Mouse (Mus musculus): Measurements from ENCODE around the gene Mlip. TPM values are rescaled to one million over a fixed set of nuclear protein-coding genes. Genes with fewer than 3 reads are reported as not detected.

Gene Mlip
- polyA plus RNA-seq, 1 experiment from 2014 or later = 1.3 TPM

DNA sequence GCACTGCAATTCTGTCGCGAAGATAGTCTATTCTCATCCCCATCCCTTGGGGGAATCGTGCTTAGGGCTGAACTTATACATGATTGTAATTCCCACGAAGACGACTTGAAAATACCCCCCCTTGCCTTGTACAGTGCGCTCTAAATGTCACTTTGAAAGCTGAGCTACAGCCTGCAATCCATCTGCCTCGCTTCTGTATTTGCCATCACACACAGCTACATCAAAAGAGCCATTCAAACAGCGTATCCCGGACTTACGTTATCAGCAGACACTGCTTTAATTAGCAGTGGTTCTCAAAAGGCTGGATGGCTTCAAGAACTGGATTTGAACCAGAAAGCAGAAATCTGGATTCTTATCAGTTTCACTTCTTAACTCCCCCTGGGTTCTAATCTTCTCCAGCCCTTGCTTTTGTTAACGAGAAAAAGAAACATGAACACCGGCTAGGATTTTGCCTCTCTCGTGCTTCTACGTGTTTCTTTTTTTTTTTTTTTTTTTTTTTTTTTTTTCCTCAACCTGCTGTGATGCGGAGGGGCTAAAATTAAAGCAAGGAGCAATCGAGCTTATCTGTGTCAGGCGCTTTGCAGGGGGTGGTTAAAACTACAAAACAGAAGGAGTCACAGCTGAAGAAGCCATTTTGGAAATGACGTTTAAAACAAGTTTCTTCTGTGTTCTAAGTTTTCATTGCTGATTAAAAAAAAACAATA is 12.5 kb downstream of the Mlip start:
- H3K36me3 ChIP-seq = no peaks in the 10 kb centered on the region
- WGBS = 22% methylated on average over 18 of the region's 18 CpGs
- no peaks in the 10 kb centered on the region for H3K27me3 ChIP-seq
- no peaks in the 10 kb centered on the region for H3K9me3 ChIP-seq
- no peak for ATAC-seq (ENCODE audit: insufficient number of reproducible peaks, low FRiP score, low TSS enrichment, low read depth)
- H3K4me3 ChIP-seq = peak overlapping the region; percentile 25
- peaks cover 6% of the 10 kb centered on the region for H3K4me1 ChIP-seq
- peak overlapping the region; percentile 37 for H3K4me2 ChIP-seq
- no peak overlapping the region for H3K9ac ChIP-seq
- no peak overlapping the region for H3K27ac ChIP-seq

DNA sequence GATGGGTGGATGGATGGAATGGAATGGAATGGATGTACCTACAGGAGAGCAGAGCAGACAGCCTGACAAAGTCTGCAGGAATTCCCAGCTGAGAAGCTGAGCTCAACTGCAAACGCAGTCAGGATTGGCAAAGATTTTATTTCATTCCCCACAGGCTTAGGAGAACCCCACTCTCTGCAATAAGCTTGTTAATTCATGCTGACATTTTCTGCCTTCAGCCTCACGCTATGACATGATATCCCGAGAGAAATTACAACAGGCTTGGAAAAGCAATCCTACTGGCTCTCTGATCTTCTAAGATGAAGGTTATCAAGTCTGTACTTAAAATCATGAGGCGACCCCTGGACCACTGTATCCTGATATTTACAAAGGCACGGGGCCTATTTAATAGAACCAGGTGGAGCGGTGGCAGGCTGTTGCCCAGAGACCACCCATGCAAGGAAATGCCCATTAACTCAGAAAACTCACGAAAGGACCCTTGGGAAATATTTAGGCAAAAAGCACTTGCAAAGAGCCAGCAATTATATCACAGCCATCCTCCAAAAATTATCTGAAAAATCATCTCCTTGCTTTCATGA is 13.1 kb downstream of the Mlip start:
- 23% methylated on average over 7 of the region's 7 CpGs for WGBS
- no peak overlapping the region for H3K27ac ChIP-seq
- ATAC-seq (ENCODE audit: insufficient number of reproducible peaks, low FRiP score, low TSS enrichment, low read depth) = no peak
- H3K9ac ChIP-seq = no peak overlapping the region
- H3K36me3 ChIP-seq = no peaks in the 10 kb centered on the region
- peaks cover 6% of the 10 kb centered on the region for H3K4me1 ChIP-seq
- no peaks in the 10 kb centered on the region for H3K27me3 ChIP-seq
- peak overlapping the region; percentile 25 for H3K4me3 ChIP-seq
- no peaks in the 10 kb centered on the region for H3K9me3 ChIP-seq
- peak overlapping the region; percentile 37; the same call in 1 of the 2 replicates for H3K4me2 ChIP-seq

DNA sequence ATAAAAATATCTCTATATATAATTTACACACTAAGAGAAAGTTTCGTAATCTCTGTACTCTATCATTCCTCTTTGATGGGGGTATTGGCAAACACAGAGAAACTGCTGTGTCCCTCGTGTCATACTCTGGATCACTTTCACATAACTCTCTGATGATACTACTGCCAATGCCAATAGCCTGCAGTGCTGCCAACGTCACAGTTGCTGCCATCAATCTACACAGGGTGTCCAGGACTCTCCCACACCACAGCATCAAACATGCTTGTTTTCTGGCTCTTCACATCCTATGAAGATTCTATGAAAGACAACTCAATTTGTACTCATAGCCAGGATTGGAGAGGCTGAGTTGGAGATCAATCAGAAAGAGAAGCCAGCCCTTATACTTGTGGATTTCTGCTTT is 17.4 kb downstream of the Mlip start:
- Histone ChIP-seq H3K9ac (no peak overlapping the region), H3K36me3 (no peaks in the 10 kb centered on the region), H3K4me2 (no peak overlapping the region), H3K9me3 (no peaks in the 10 kb centered on the region), H3K4me1 (peaks cover 6% of the 10 kb centered on the region), H3K27me3 (no peaks in the 10 kb centered on the region), H3K4me3 (no peak overlapping the region), H3K27ac (no peak overlapping the region)
- no peak for ATAC-seq (ENCODE audit: insufficient number of reproducible peaks, low FRiP score, low TSS enrichment, low read depth)
- 78% methylated on average over 3 of the region's 3 CpGs for WGBS

DNA sequence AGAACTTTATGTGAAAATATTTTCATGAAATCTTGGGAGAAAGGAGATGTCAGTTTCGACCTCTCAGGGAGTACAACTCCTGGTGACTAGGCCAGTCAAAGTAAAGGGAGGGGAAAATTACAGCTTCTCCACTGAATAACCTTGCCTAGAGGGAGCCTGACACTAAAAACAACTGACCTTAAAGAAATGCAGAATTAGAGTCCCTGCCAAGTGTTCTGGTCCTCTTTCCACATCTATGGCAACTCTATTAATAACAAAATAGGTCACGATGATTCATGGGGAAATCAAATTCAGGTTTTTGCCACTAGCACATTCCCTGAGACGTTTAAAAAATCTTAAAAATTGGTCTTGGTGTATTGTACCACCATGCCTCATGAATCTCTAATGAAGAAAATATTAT is 34.4 kb downstream of the Mlip start:
- ATAC-seq (ENCODE audit: insufficient number of reproducible peaks, low FRiP score, low TSS enrichment, low read depth) = no peak
- WGBS = 77% methylated on average over 3 of the region's 3 CpGs
- H3K4me1 ChIP-seq = no peaks in the 10 kb centered on the region
- no peak overlapping the region for H3K4me2 ChIP-seq
- no peaks in the 10 kb centered on the region for H3K27me3 ChIP-seq
- no peaks in the 10 kb centered on the region for H3K9me3 ChIP-seq
- no peak overlapping the region for H3K4me3 ChIP-seq
- no peaks in the 10 kb centered on the region for H3K36me3 ChIP-seq
- H3K9ac ChIP-seq = no peak overlapping the region
- H3K27ac ChIP-seq = no peak overlapping the region

DNA sequence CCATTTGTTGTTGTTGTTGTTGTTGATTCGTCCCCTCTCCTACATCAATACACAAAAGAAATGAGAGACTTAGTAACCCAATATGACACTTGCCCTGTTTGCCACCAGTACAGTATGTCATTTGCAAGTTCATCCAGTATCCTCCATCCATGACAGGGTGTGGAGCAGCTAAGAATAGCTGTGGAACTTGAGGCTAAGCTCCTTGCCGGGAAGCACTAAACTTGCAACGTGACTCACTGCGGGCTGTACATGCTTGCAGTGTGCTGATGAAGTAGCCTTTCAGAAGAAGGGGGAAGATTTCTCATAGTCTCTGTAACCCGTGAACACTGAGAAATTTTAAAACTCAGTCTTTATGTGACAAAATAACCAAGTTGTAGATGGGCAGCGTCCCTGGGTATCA is 42.2 kb downstream of the Mlip start:
- Histone ChIP-seq H3K4me3 (no peak overlapping the region), H3K36me3 (no peaks in the 10 kb centered on the region), H3K9me3 (no peaks in the 10 kb centered on the region), H3K27ac (no peak overlapping the region), H3K9ac (no peak overlapping the region), H3K4me1 (no peaks in the 10 kb centered on the region), H3K27me3 (no peaks in the 10 kb centered on the region), H3K4me2 (no peak overlapping the region)
- ATAC-seq (ENCODE audit: insufficient number of reproducible peaks, low FRiP score, low TSS enrichment, low read depth) = no peak
- 70% methylated on average over 6 of the region's 6 CpGs for WGBS

DNA sequence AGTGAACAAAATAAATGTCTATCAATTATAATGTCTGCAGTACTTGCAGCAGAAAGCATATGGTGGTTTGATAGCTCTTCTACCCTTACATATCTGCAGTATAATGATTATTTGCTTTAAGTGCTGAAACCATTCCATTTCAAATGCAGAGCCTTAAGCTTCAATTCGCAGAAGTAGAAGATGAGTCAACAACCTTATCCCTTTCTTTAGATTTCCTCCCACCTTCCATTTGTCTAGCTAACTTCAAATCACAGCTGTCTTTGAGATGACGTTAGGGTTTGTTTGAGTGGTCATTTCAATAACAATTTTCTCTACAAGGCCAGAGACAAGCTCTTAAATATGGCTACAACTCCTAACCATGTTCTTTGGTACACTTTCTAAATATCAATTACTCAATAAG is 47.4 kb downstream of the Mlip start:
- WGBS = 81% methylated on average over 2 of the region's 2 CpGs

DNA sequence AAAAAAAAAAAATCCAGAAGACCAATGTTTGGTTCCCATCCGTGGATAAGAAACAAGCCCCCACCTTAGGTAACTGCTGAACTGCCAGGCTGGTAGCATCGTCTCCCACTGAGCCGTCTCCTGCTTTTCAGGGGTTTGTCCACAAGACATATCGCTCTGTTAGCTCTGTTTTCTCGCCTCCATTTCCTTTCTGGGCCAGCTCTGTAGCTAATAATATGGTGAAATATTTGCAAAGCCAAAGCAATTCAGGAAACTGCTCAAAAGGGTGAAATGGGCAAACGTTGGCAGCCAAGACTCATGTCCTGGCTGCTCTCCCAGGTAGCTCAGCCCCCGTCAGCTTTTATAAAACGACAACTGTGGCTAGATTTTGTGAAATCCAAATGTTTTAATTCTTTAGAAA is 50.4 kb downstream of the Mlip start:
- H3K36me3 ChIP-seq = no peaks in the 10 kb centered on the region
- no peak for ATAC-seq (ENCODE audit: insufficient number of reproducible peaks, low FRiP score, low TSS enrichment, low read depth)
- no peaks in the 10 kb centered on the region for H3K4me1 ChIP-seq
- no peak overlapping the region for H3K27ac ChIP-seq
- no peaks in the 10 kb centered on the region for H3K27me3 ChIP-seq
- WGBS = 61% methylated on average over 8 of the region's 8 CpGs
- H3K4me2 ChIP-seq = no peak overlapping the region
- no peaks in the 10 kb centered on the region for H3K9me3 ChIP-seq
- no peak overlapping the region for H3K9ac ChIP-seq
- H3K4me3 ChIP-seq = no peak overlapping the region

More for the DNA sequence above, 47.4 kb downstream of the Mlip start:
- H3K9ac ChIP-seq = no peak overlapping the region
- no peak overlapping the region for H3K27ac ChIP-seq
- no peaks in the 10 kb centered on the region for H3K27me3 ChIP-seq
- no peaks in the 10 kb centered on the region for H3K9me3 ChIP-seq
- H3K4me1 ChIP-seq = no peaks in the 10 kb centered on the region
- no peak overlapping the region for H3K4me3 ChIP-seq
- H3K4me2 ChIP-seq = no peak overlapping the region
- H3K36me3 ChIP-seq = no peaks in the 10 kb centered on the region
- ATAC-seq (ENCODE audit: insufficient number of reproducible peaks, low FRiP score, low TSS enrichment, low read depth) = no peak

DNA sequence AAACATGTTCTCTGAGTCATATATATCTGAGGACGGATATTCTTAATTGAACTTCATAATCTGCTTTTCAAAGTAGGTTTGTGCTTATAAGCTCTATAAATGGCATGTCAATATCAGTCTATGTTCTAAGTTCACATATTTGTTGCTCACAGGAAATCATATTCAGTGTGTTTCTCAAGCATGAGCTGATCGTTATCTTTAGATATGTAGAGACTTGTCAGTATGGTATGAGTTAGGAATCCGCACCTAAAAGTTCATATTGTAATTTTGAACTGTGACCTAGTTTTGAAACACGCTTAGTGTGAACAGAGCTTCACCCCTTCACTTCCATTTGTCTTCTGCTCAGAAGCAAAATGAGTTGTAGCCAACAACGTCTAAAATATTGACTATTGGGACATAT is 64.8 kb downstream of the Mlip start:
- Histone ChIP-seq H3K4me1 (no peaks in the 10 kb centered on the region), H3K4me2 (no peak overlapping the region), H3K36me3 (no peaks in the 10 kb centered on the region), H3K27me3 (no peaks in the 10 kb centered on the region), H3K27ac (no peak overlapping the region), H3K4me3 (no peak overlapping the region), H3K9ac (no peak overlapping the region), H3K9me3 (no peaks in the 10 kb centered on the region)
- WGBS = 80% methylated on average over 5 of the region's 5 CpGs
- ATAC-seq (ENCODE audit: insufficient number of reproducible peaks, low FRiP score, low TSS enrichment, low read depth) = no peak

DNA sequence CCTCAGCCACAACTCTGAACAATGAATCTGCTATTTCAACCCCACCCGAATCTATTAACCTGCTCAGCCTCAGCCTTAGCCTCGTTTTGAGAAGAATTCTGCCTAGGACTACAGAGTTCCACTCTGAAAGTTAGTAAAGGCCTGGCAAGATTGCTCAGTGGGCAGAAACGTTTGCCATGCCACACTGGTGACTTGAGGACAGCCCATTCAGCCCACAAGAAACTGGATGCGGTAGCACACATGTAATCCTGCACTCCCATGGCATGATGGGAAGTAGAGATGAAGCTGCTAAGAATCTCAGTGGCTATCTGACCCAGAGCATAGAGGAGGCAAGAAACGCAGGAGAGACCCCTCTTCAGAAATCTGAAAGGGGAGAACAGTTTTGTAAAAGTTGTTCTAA is 73.4 kb downstream of the Mlip start:
- Histone ChIP-seq H3K9me3 (no peaks in the 10 kb centered on the region), H3K36me3 (no peaks in the 10 kb centered on the region), H3K9ac (no peak overlapping the region), H3K4me2 (no peak overlapping the region), H3K4me3 (no peak overlapping the region), H3K4me1 (no peaks in the 10 kb centered on the region), H3K27me3 (no peaks in the 10 kb centered on the region), H3K27ac (no peak overlapping the region)
- ATAC-seq (ENCODE audit: insufficient number of reproducible peaks, low FRiP score, low TSS enrichment, low read depth) = no peak
- WGBS = 71% methylated on average over 5 of the region's 5 CpGs

DNA sequence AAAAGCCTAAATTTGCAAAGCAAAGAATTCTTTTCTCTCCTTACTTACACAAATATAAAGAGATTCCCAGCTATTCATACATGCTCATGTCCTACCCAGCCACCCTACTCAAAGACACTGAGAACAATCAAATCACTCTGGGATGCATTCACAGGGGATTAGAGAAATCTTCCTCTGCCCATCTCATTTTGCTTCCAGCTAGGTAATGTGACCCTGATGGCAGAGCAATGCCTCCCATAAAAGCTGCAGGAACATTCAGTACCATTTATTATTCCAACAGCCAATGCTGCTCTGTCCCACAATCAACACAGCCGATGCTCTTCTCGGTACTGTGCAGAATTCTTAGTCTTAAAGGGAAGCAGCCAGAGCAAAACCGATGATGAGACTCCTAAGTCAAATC is 74.7 kb downstream of the Mlip start:
- Histone ChIP-seq H3K9me3 (no peaks in the 10 kb centered on the region), H3K27me3 (no peaks in the 10 kb centered on the region), H3K9ac (no peak overlapping the region), H3K4me3 (no peak overlapping the region), H3K27ac (no peak overlapping the region), H3K4me2 (no peak overlapping the region), H3K4me1 (no peaks in the 10 kb centered on the region), H3K36me3 (no peaks in the 10 kb centered on the region)
- no peak for ATAC-seq (ENCODE audit: insufficient number of reproducible peaks, low FRiP score, low TSS enrichment, low read depth)
- 65% methylated on average over 3 of the region's 3 CpGs for WGBS

DNA sequence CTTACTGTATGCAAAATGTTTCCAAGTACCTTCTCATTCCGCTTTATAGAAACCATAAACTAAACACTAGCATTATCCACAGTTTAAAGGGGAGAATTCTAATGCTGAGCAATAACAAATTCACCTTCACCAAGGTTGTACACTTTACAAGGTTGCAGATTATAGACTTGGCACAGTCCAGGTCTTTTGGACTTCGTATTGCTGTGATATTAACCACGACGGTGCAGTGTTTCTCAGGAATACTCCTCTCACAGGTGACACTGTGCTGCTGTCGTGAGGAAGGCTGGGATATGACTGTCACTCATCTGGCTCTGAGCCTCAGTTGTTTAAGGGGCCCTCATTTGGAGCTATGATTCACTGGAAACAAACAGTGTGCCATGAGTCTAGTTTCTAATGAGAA is 75.5 kb downstream of the Mlip start:
- no peak for ATAC-seq (ENCODE audit: insufficient number of reproducible peaks, low FRiP score, low TSS enrichment, low read depth)
- Histone ChIP-seq H3K4me3 (no peak overlapping the region), H3K9ac (no peak overlapping the region), H3K9me3 (no peaks in the 10 kb centered on the region), H3K27ac (no peak overlapping the region), H3K27me3 (no peaks in the 10 kb centered on the region), H3K4me2 (no peak overlapping the region), H3K4me1 (no peaks in the 10 kb centered on the region), H3K36me3 (no peaks in the 10 kb centered on the region)
- WGBS = 45% methylated on average over 5 of the region's 5 CpGs

DNA sequence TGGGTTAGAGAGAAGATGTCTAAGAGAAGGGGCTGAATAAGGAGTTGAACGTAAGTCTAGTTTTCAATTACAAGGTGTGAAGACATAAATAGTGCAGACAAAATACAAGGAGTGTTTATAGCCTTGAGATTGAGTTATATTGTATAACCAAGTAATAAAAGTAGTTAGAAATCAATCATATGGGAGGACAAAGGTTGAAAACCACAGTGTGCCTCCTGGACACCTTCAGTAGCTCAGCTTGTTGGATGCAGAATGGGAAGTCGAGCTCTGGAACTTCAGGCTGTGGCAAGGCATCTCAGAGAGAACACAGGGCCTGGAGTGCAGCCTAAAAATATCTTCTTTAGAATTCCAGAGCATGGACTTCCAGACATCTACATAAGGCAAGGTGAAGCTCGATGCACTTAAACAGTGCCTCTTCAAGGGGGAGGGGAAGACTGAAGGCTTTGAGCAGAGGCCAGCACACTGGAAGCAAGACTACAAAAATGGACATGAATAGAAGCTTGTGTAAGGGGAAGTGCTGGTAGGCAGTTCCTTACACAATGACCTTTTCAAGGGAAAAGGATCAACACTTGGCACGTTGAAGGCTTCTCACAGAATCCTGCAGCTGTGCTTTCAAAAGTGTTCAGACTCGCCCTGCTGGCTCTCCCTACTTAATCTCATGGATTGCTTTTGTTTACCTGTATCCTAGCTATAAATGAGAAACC is 76.2 kb downstream of the Mlip start:
- Histone ChIP-seq H3K4me3 (no peak overlapping the region), H3K9ac (no peak overlapping the region), H3K4me2 (no peak overlapping the region), H3K36me3 (no peaks in the 10 kb centered on the region), H3K9me3 (no peaks in the 10 kb centered on the region), H3K4me1 (no peaks in the 10 kb centered on the region), H3K27ac (no peak overlapping the region), H3K27me3 (no peaks in the 10 kb centered on the region)
- no peak for ATAC-seq (ENCODE audit: insufficient number of reproducible peaks, low FRiP score, low TSS enrichment, low read depth)
- WGBS = 52% methylated on average over 5 of the region's 5 CpGs
